Mouse (Mus musculus): ENCODE data around the gene Prox1. TPM values are rescaled to one million over a fixed set of nuclear protein-coding genes. Genes with fewer than 3 reads are reported as not detected.
A peak's percentile ranks its signal among the peaks of the same experiment; 100 is the strongest.

Gene Prox1
- polyA plus RNA-seq (2017; shearing (Covaris generic)), result under 1 TPM in 1 of 3 experiments, not detected in 2; 0.18 TPM

DNA sequence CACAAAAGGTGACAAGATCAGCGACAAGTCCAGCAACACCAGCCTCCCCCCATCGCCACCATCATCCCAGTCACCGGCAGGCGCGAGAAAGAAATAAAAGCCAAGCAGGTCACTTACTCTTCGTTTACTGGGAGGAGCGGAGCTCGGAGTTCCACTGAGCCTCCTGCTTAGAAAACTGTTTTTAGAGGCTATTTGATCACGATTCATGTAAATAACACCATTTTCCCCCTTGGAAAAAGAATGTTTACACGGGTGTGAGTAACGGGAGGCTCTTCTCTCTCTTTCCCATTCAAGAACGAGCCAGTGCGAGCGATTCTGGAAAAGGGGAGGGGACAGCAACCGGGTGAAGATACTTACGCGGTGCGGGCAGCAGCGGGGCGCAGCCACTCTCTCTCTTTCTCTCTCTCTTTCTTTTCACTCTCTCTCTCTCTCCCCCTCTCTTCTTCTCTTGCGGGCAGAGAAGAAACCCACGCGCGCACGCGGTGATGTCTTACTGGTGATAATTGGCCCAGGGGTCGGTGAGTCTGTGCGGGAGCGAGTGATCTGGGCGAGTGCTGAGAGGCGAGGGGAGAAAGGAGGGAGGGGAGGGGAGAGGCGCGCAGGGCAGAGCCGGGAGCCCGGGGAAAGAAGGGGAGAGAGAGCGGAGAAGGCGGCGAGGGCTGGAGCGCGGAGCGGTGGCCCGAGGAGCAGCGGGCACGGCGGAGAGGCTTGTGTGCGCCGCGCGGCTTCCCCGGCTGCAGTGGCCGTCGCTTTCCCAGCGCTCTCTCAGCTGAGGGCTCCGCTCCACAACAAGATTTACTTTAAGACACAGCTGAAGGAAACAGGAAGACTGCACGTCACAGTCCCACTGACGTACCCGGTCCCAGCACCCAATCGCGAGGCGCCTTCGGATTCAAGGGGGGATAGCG is at the start of gene Prox1:
Prox1 (minus strand) TSS at position 804 of the 908 bp plus-strand sequence.
- ATAC-seq, result peak; percentile 66

DNA sequence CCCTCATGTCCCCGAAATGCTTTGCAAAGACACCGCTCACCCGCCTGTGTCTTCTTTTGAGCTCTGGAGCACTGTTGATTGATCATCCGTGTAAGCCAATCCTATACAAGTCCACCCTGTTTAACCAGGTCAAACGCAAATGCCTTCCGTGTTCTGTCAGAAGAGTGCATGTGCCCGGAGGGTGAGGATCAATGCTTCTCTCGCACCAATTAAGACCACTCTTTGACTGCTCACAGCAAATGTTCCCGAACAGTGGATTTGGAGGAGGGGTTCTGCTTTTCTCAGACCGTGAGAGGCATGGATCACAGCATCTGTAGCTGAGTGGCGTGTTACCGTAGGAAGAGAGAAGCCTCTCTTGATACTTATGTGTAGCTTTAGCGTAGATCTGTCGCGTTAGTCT is 46.1 kb upstream of the Prox1 start:
- no peak for ATAC-seq

DNA sequence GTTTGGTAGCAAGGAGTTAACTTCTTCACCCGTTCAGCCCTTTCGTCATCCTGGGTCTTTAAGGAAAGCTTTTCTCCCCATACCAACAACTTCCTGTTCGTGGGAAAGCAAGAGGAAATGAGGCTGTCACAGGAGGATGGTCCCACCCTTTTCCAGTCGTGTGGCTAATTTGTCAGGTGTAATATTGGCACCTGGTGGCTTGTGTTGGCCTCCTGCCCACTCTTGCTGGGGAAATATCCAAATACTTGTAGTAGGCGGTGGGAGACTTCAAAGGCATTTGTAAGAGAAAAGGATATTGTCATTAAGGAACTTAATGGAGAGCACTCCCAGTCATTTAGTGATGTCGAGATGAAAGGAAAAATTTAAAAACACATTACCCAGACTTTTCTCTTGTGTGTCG is 44.1 kb upstream of the Prox1 start:
- no peak for ATAC-seq

DNA sequence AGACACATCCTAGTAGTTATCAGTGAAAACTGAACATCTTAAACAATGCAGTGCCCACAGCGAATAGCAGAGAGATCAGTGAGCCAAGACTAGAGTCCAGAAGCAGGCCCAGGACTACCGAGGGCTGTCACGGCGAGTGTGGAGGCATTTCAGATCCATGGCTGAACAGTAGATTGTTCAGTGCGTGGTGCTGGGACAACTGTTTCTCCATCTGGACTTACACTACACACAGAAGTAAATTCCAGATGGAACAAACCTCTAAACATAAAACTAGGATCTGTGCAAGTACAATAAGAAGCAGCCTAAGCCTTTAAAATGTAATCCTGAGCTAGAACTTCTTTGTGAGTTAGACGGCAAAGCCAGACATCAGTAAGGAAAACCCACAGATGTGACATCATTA is 42.7 kb upstream of the Prox1 start:
- ATAC-seq, result no peak

DNA sequence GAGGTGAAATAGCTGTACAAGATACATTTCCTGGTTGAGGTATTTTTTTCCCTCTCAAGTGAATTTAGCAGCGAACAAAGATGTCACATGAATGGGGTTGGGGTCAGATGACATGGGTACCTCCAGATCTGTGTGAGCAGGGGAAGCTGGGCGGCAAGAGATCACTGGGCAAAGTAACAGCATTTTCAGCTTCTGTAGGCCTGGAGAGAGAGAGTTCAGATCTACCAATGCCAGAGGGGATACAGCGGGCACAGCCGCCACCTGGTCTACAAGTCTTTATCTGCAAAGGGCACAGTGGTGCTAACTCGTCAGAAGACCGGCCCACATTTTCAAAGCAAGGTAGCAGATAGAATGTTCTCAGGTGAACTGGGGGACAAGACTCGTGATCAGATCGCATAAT is 36.7 kb upstream of the Prox1 start:
- ATAC-seq, result no peak

DNA sequence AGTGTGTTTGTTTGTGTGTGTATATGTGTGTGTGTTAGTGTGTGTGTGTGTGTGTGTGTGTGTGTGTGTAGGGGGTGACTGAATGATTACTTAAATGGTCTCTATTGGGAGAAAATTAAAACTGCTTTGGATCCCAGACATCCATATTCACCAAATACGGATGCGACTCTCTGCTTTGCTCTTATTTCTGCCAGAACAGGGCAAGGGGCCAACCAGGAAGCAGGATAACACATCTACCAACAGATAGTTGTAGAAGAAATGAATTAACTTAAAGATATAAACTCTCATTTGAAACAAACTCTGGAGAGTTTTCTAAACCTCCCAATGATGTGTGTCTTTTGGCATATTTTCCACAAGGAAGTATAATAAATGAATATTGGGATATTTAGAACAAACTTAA is 35.2 kb upstream of the Prox1 start:
- no peak for ATAC-seq

DNA sequence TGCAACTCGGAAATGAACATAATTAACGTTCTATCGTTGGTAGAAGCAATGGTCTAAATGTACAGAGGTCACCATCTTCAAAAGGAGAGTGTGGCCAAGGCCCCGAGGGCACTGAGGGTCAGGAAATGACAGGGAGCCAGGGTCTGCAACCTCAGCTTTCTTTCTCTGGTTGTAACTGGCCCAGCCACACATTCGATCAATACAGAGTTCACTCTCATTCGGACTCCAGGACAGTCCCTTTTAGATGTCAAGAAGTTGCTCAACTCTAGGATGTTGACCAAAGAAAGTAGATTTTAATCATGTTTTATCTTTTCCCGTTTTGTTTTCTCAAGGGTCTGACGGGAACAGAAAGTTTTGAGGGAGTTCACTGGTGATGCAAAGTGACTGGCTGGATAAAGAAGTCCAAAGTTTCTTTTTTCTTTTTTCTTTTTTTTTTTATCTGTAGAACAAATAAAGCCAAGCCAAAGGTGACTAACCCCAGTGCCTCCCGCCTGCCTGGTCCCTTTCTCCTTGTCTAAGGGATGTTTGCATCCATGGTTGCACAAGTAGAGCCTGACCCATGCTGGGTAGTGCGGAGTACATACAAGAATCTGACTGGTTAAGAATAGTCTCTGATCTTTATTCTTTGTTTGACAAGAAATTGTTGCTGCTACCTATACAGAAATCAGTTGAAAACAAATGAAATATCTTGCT is 34.0 kb upstream of the Prox1 start:
- no peak for ATAC-seq

DNA sequence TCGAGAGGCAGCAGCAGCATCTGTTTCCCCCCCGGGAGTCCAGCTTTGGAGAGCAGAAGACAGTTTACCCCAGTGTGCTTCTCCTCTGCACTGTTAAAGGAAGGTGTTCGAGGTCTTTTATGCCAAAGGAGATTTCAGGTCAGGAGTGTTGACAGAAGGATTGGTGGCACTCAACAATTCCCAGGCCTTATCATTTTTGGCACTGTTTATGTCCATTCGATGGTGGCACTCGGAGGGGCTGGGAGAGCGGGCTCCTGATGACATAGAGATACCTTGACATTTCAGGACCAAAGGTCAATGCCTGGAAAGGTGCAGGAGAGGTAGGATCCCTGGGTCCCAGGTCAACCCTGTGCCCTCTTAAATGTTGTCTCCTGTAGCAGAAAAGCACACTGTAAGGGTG is 31.2 kb upstream of the Prox1 start:
- ATAC-seq, result no peak

DNA sequence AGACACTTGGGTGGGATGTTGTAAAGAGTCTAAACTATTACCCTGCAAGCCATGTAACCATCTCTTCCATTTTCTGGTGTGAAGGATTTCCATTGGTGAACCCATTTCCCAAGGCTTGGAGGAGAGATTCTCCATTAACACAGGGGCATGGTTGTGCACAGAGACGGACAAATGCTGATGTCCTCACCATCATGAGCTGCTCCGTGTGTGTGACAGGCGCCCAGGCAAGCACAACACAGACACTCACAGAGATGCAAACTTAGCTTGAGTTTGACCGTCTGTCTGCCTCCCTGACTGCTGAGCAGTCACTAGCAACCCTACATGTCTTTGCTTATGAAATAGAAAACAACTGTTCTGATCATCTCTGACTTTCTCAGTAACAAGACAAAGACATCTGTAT is 30.5 kb upstream of the Prox1 start:
- no peak for ATAC-seq

DNA sequence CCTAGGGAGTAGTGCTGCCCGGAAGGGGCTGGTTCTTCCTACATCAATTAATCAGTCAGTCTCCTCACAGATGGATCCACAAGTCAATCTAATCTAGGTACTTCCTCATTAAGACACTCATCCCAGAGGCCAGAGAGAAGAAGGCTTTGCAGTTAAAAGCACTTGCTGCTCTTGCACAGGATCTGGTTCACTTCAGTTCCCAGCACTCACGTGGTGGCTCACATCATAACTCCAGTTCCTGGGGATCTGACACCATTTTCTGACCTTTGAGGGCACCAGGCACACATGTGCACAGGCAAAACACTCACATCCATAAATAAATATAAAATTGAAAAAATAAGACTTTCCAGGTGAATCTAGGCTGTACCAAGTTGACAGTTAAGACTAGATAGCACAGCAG is 27.7 kb upstream of the Prox1 start:
- no peak for ATAC-seq

DNA sequence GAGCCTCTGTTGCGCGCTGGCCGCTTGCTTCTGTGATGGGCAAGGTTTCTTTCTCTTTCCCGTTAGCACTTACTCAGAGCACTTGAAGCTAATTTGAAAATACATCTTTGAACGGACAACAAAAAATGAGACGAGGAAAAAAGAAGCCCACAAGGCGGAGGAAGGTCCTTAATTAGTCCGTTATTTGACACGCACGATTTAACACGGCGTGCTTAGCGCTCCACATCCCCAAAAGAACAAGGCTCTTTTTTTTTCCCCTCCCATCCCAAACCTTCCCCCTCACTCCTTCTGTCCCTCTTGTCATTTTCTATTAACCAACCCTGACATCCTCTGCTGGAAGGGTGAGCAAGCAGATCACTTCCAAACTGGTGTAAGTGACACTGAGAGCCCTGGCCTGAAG is 21.5 kb upstream of the Prox1 start:
- ATAC-seq, result no peak

DNA sequence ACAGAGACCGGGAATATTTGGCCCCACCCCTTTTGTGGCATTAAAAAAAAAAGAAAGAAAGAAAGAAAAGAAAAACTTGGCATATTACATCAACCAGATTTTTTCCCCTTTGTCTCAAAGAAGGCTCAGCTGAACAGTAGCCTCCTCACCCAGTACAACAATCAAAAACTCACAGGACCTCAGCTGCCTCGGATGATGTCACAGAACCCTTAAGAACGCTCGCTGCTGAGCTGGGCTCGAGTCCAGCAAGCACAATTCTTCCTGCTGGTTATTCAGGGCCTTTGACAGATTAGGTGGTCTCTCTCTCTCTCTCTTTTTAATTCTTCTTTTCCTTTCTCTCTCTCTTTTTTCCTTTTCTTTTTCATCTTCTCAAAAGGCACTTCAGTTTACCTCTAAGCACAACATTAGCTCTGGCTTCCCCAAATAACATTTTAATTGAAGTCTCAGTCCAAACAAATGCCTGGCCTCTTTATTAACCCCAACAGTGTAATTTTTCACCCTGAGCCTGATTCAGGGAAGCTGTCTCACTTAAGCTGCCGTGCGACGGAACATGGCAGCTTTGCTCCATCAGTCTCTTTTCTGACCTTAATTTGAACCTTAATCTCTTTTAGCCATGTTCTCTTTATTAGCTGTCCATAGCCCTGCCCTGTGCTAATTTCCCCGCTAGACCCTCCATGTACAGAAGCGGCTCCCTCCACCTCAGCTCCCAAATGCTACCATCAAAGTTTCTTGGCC is 19.9 kb upstream of the Prox1 start:
- no peak for ATAC-seq

DNA sequence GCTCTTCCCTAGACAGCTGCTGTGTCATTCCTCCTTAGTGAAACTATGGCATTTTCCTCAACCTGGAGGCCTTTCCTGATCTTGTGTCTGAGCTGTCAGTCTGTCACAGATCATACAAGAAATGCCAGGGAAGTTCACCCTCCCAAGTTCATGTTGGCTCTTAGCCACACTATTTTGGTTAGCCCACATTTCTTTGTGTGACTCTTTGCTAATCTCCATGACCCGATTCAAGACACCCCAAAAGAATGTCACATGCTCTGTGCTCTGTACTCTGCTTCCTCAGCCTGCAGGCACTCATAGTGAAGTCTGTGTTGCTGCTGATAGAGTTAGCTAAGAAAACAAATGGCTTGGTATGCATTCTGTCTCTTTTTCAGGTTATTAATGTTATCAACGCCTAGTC is 18.6 kb upstream of the Prox1 start:
- ATAC-seq, result no peak

DNA sequence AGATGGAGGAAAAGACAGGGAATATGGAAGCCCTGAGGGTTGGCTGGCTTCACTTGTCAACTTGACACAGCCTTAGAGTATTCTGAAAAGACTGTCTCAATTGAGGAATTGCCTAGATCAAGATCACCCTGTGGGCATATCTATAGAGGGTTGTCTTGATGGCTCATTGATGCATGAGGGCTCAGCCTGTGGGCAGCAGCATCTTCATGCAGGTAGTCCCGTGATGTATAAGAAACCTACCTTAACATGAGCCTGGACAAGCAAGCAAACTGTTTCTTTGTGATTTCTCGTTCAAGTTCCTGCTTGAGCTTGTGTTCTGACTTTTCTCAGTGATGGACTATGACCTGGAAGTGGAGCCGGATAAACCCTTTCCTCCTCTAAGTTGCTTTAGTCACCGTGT is 15.8 kb upstream of the Prox1 start:
- ATAC-seq, result no peak

DNA sequence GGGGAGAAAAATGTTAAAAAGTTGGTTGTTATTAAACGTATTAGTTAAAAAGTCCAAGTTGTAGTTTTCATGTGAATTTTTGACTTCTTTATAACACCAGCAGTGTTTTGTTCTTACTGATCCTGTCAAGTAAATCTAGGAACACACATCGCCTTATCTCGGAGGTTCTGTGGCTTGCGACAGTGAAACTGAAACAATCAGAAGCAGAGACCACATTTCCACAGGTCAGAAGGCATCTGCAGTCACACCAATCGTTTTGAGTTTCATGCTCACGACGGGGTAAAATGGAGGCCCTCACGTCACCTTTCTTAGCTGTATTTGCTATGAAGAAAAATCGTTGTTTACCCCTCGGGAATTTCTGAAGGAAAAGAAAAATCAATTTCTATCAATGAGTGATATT is 14.8 kb upstream of the Prox1 start:
- no peak for ATAC-seq

DNA sequence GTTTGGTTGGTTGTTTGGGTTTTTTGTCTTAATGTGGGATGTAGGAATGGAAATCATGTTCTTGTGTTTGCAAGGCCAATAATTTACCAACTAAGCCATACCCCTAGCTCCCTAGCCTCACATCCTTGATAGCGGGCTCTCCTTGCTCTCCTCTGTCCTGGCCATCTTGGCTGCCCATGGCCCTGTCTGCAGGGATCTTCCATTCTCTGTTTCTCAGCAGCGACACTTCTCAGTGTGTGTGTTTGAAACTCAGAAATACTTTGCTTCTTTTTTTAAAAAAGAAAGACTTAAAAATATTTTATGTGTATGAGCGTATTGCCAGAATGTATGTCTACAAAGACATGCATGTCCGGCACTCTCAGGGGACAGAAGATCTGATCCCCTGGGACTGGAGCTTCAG is 13.1 kb upstream of the Prox1 start:
- no peak for ATAC-seq

DNA sequence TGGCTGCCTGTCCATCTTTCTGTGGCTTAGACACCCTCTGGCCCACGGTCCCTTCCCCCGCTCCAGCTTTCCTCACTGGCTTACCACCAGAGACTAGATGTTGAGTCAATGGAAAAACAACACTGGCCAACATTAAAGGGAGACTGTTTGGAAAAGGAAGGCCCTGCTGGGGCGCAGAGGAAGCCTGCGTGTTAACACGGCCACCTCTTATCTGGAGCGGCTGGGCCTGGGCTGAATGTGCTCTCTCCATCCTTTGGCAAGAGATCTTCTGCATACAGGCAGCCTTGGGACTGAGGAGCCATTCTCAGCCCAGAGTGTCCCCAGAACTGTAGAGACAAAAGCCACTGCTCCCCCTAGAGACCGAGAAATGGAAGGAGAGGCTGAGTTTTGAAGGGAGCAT is 11.3 kb upstream of the Prox1 start:
- ATAC-seq, result no peak

DNA sequence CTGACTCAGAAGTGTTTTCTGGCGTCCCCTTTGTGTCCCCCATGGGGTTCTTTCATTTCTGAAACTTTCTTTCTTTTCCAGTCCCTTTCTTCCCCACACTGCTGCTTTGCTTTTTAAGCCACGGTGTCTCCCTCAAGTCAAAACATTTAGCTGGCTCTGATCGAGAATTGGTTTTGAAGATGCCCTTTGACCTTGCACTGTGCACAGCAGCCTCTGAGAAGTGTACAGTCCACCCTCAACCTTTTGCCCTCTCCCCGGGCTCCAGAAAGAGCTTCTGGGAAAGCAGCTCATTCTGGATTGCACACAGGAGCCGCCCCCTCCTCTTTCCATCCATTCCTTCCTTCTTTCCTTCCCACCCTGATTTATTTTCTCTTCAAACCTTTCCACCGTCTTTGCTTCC is 10.3 kb upstream of the Prox1 start:
- ATAC-seq, result no peak

DNA sequence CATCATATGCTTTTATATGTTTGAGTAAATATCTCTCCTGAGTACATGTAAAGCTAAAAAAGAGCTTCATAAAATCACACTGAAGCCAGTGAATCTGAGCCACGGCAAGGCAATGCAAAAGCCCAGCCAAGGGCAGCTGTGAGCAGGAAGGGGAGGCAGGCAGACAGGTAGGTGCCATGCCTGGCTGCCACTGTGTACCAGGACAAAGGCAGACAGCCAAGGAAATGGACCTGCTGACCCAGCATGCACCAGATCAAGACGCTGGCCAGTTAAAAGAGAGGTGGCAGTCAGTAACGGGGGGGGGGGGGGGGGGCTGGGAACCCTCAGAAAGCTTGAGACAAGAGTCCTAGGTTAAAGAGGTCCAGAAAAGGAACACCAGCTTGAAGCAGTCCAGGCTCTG is 6.4 kb upstream of the Prox1 start:
- no peak for ATAC-seq

DNA sequence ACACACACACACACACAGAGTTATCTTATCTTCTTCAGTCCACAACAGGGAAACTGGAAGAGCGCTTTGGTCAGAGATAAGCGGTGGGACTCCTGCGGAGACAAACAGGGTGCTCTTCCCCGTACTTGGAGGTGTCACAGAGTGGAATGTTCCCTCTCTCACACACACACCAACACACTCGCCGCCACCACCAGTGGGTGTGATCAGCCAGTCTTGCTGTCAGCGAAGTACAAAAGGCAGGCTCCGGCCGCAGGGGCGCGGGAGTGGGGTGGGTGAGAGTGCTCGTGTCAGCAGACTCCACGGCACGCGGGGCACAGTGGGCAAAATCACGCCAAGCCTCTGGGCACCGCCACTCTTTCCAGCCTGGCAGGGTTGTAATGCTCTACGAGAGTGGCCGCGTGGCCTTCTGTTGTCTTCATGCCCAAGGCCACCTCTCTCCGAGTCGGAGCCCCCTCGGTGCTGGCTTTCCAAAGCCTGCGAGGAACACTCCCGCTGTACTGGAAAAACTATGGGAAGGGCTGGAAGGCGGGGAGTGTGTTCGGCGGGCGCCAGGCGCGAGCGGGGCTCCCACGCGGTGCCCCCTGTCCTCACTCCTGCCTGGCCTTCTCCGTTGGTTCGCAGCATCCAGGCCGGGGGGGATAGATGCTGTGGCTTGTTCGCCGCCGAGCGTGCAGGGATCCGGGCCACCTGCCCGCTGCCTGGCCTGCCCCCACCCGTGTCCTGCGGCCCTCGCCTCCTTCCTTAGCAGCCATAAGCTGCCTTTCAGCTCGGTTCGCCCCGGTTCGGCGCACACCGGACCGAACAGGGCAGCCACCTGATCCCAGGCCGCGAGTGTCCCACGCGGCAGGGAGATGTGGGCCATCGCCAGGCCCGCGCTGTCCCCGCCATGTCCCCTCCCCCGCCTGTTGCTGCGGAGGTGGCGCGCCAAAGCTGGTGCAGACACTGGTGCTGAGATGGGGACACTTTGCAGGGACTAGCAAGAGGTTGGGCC is 4.5 kb upstream of the Prox1 start:
- ATAC-seq, result no peak

DNA sequence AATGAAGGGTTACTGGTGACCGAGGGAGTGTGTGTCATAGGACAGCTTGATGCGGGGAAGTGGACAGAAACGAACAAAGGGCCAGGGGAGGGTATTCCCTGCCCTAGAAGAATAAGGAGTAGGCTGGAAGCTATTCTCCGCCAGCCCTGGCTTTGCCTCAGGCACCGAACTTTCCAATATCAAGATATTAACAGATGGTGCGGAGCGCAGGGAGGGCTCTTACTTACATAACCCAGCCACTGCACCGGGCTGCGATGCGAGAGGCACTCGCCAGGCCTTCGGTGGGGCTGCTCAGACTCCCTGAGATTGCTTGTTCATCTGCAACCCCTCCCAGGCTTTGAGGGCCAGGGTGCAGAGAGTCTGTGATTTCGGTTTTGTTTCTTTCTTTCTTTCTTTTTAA is 3.7 kb upstream of the Prox1 start:
- no peak for ATAC-seq

DNA sequence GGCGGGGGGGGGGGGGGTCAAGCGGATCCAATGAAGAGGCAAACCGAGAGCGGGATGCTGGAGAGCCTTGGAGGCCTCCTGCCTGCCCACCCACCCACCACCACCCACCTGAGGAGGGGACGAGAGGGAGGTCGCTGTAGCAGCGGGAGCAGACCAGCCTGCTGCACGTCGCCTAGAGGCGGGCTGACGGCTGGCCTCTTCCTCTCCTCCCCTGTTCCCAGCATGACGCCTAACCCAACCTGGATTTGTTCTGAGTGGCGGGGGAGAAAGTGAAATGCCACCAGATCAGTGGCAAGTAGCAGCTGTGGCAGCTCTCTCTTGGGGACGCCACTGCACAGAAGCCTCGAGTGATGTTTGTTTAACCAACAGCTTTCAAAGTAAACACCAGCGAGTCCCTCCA is 3.1 kb upstream of the Prox1 start:
- ATAC-seq, result no peak

Measured in inflammation-experienced regulatory T-cells, adult 6 months (primary cell).